Mouse (Mus musculus) neural tube, embryonic 12.5 days (tissue): ENCODE measurements at regions not wholly inside any gene's neighbourhood (a gene's known extent, or its start where the extent isn't known, plus 50 kb on each side); places are given as distances from the start of the nearest gene placed in this dataset.

Experiments used
- ATAC-seq: fragments of 200-750 bp; cut with Nextera tagmentation; 2 replicates; pipeline ENCODE4 v1.8.0; 2017; ENCODE audit warnings: low read depth, mild to moderate bottlenecking, moderate TSS enrichment, moderate library complexity; ENCODE audit not compliant: low FRiP score
- H3K27ac ChIP-seq: fragments of 300-500 bp; sonication (generic); 2 replicates; pipeline ENCODE4 v1.5.1; 2016
- H3K27me3 ChIP-seq: fragments of 300-500 bp; sonication (generic); replicated peaks from 2 replicates; pipeline ENCODE4 v1.6.1; 2016; ENCODE audit warnings: mild to moderate bottlenecking
- H3K36me3 ChIP-seq: fragments of 300-500 bp; sonication (generic); 2 replicates; pipeline ENCODE4 v1.6.1; 2016; ENCODE audit warnings: mild to moderate bottlenecking
- H3K4me1 ChIP-seq: fragments of 300-500 bp; sonication (generic); 2 replicates; pipeline ENCODE4 v1.6.1; 2016
- H3K4me2 ChIP-seq: fragments of 300-500 bp; sonication (generic); replicated peaks from 2 replicates; pipeline ENCODE4 v1.6.1; 2016; ENCODE audit warnings: mild to moderate bottlenecking
- H3K4me3 ChIP-seq: fragments of 300-500 bp; sonication (generic); 2 replicates; pipeline ENCODE4 v1.5.1; 2016
- H3K9ac ChIP-seq: fragments of 300-500 bp; sonication (generic); 2 replicates; pipeline ENCODE4 v1.6.1; 2016; ENCODE audit warnings: mild to moderate bottlenecking
- H3K9me3 ChIP-seq: fragments of 300-500 bp; sonication (generic); 2 replicates; pipeline ENCODE4 v1.6.1; 2016; ENCODE audit warnings: mild to moderate bottlenecking
- WGBS: fragments of 180-500 bp; shearing (Covaris S2); methylation state at CpG from one replicate; pipeline ENCODE4 v1.1.7; 2016; 5-methylcytosine and 5-hydroxymethylcytosine counted together

GRCm38 (mm10) chr12:92823090-92823786, 974.3 kb upstream of the Sel1l start:
- no peak for ATAC-seq
- Histone ChIP-seq H3K27me3 (no peaks in the 10 kb centered on the region), H3K4me3 (no peak overlapping the region), H3K4me2 (no peak overlapping the region), H3K27ac (no peak overlapping the region), H3K36me3 (no peaks in the 10 kb centered on the region), H3K9me3 (no peaks in the 10 kb centered on the region), H3K9ac (no peak overlapping the region), H3K4me1 (no peaks in the 10 kb centered on the region)
- 83% methylated on average over 10 of the region's 10 CpGs for WGBS

DNA sequence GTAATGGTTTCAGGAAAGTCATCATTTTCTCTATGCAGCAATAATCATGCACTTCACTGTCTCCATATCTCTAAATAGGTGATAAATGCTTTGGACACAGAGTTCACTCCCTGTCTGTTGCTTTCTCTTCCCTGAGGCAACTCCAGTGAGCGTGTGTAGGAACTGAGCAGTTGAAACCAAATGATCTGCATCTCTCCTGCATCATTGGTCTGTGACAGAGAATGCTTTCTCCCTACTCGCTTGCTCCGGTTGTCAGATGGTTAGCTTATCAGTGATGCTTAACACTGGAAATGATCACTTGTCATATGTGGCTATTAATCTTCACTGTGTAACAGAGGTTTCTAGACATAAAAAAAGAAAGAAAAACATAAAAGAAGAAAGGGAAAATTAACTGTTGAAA, 969.7 kb upstream of the Sel1l start:
- ATAC-seq, result no peak
- whole genome bisulfite sequencing, result 68% methylated on average over 3 of the region's 3 CpGs
- Histone ChIP-seq H3K9me3 (no peaks in the 10 kb centered on the region), H3K4me3 (no peak overlapping the region), H3K27me3 (no peaks in the 10 kb centered on the region), H3K36me3 (no peaks in the 10 kb centered on the region), H3K9ac (no peak overlapping the region), H3K27ac (no peak overlapping the region), H3K4me2 (no peak overlapping the region), H3K4me1 (no peaks in the 10 kb centered on the region)

GRCm38 (mm10) chr12:92801121-92801520, 952.2 kb upstream of the Sel1l start:
- H3K27me3 ChIP-seq, result no peaks in the 10 kb centered on the region
- no peaks in the 10 kb centered on the region for H3K4me1 ChIP-seq
- no peak overlapping the region for H3K4me3 ChIP-seq
- H3K9me3 ChIP-seq, result no peaks in the 10 kb centered on the region
- H3K4me2 ChIP-seq, result no peak overlapping the region
- H3K36me3 ChIP-seq, result no peaks in the 10 kb centered on the region
- H3K9ac ChIP-seq, result no peak overlapping the region
- ATAC-seq, result no peak
- H3K27ac ChIP-seq, result no peak overlapping the region
- WGBS, result 94% methylated on average over 1 of the region's 1 CpGs

GRCm38 (mm10) chr12:92783362-92783761, 934.4 kb upstream of the Sel1l start:
- Histone ChIP-seq H3K4me3 (no peak overlapping the region), H3K9ac (no peak overlapping the region), H3K4me1 (no peaks in the 10 kb centered on the region), H3K36me3 (no peaks in the 10 kb centered on the region), H3K27me3 (no peaks in the 10 kb centered on the region), H3K4me2 (no peak overlapping the region), H3K27ac (no peak overlapping the region), H3K9me3 (no peaks in the 10 kb centered on the region)
- ATAC-seq, result no peak
- WGBS, result 88% methylated on average over 1 of the region's 1 CpGs

DNA sequence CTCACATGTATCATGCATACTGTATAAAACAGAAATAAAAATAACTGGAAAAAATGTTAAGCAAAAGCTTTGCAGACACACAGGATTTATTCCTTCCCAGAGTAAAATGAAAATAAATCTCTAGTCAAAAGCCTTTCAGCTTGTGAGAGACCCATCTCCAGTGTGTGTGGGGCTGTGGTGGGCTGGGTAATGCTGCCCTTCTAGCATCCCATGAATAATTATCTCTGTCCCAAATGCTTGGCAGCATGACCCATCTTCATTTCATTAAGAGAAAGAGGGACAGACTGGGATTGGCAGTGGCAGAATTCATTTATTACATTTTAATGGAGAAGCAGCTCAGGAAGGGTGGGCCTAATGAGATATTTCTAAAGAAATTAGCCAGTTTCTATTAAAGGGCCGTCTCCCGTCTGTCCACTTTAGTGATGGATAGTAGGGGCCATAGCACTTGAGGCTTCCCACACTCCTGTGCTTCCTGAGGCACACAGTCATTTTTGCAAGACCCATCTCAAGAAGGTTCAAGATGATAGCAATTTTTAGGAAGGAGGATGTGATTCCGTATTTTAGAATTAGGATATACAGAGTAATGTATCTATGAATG, 930.8 kb upstream of the Sel1l start:
- 76% methylated on average over 3 of the region's 3 CpGs for WGBS
- H3K36me3 ChIP-seq, result no peaks in the 10 kb centered on the region
- no peak overlapping the region for H3K9ac ChIP-seq
- no peaks in the 10 kb centered on the region for H3K27me3 ChIP-seq
- ATAC-seq, result no peak
- no peak overlapping the region for H3K4me3 ChIP-seq
- H3K4me1 ChIP-seq, result no peaks in the 10 kb centered on the region
- no peaks in the 10 kb centered on the region for H3K9me3 ChIP-seq
- H3K27ac ChIP-seq, result no peak overlapping the region
- no peak overlapping the region for H3K4me2 ChIP-seq

DNA sequence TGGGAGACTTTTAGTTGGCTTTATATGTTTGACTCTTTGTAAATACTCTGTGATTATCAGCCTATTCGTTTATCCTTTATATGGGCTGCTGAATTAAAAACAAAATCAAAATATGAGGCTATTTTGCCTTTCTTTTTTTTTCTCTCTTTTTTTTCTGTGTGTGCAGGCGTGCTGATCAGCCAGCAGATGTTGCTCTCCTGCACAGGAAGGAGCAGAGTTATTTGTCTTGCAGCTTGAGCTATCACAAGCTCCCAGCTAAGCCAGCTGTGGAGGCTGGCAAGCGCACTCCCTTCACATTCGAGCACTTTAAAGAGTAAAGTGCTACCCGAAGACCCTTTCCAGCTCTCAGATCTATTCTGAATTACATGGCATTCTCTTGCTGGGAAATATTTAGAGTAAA, 926.7 kb upstream of the Sel1l start:
- no peak overlapping the region for H3K27ac ChIP-seq
- no peaks in the 10 kb centered on the region for H3K4me1 ChIP-seq
- H3K4me2 ChIP-seq, result no peak overlapping the region
- H3K9me3 ChIP-seq, result no peaks in the 10 kb centered on the region
- H3K4me3 ChIP-seq, result no peak overlapping the region
- WGBS, result 66% methylated on average over 5 of the region's 5 CpGs
- no peak overlapping the region for H3K9ac ChIP-seq
- no peak for ATAC-seq
- no peaks in the 10 kb centered on the region for H3K36me3 ChIP-seq
- no peaks in the 10 kb centered on the region for H3K27me3 ChIP-seq

- no peak overlapping the region for H3K9ac ChIP-seq
- no peak overlapping the region for H3K27ac ChIP-seq
- H3K4me2 ChIP-seq, result no peak overlapping the region
- no peaks in the 10 kb centered on the region for H3K36me3 ChIP-seq
- ATAC-seq, result no peak
- 95% methylated on average over 1 of the region's 1 CpGs for WGBS
- H3K4me1 ChIP-seq, result no peaks in the 10 kb centered on the region
- no peaks in the 10 kb centered on the region for H3K27me3 ChIP-seq
- H3K9me3 ChIP-seq, result no peaks in the 10 kb centered on the region
- no peak overlapping the region for H3K4me3 ChIP-seq
These were observed 899.6 kb upstream of the Sel1l start for GRCm38 (mm10) chr12:92748576-92748975.

DNA sequence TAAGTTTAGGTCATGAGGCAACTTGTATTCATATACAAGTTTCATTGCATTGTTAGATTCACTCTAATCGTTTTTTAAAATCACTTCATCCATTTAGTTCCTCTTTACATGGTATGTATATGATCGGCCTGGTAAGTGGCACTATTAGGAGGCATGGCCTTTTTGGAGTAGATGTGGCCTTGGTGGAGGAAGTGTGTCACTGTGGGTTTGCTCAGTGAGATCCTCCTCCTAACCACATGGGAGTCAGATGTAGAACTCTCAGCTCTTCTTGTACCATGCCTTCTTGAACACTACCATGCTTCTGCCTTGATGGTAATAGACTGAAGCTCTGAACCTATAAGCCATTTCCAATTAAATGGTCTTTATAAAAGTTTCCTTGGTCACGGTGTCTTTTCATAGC, 891.9 kb upstream of the Sel1l start:
- H3K9ac ChIP-seq, result no peak overlapping the region
- no peaks in the 10 kb centered on the region for H3K27me3 ChIP-seq
- no peak overlapping the region for H3K27ac ChIP-seq
- no peaks in the 10 kb centered on the region for H3K36me3 ChIP-seq
- no peak for ATAC-seq
- no peaks in the 10 kb centered on the region for H3K9me3 ChIP-seq
- no peak overlapping the region for H3K4me3 ChIP-seq
- 90% methylated on average over 3 of the region's 3 CpGs for WGBS
- no peak overlapping the region for H3K4me2 ChIP-seq
- no peaks in the 10 kb centered on the region for H3K4me1 ChIP-seq

- no peaks in the 10 kb centered on the region for H3K27me3 ChIP-seq
- no peaks in the 10 kb centered on the region for H3K4me1 ChIP-seq
- ATAC-seq, result no peak
- no peak overlapping the region for H3K27ac ChIP-seq
- WGBS, result 88% methylated on average over 3 of the region's 3 CpGs
- no peak overlapping the region for H3K4me2 ChIP-seq
- no peak overlapping the region for H3K9ac ChIP-seq
- H3K36me3 ChIP-seq, result no peaks in the 10 kb centered on the region
- H3K9me3 ChIP-seq, result no peaks in the 10 kb centered on the region
- H3K4me3 ChIP-seq, result no peak overlapping the region
These were observed 890.2 kb upstream of the Sel1l start for GRCm38 (mm10) chr12:92739196-92739595.

DNA sequence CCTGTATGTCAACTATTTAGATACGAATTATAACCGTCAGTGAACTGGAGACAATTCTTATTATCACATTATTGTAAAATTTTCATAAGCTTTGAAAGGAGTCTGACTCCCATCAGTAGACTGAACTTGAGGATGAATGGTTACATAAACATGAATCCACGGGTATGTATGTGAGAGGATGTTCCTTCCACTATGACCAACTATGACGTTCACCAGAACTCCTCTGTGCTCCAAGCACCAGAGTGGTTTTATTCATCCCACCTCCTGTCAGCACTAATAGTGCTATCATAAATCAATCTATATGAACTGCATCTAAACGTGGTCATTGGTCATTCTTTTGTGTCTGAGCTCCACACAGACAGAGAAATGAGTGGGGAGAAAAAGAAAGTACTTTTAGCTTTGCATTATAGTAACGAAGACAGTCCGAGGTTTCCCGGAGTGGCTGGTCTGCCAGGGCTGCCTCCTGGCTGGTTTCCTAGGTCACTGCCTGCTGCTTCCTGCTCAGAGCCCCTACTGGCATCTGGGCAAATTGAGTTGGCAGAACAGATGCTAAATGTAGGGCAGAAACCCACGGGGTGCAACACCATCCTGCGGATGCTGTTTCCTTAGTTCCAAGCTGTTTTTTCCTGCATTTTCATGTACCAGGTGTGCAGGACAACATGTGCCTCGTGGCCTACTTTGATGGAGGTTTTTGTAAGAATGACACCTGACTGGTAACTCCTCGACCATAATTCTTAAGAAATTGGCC, 888.8 kb upstream of the Sel1l start:
- Histone ChIP-seq H3K4me1 (no peaks in the 10 kb centered on the region), H3K9ac (no peak overlapping the region), H3K27ac (no peak overlapping the region), H3K36me3 (no peaks in the 10 kb centered on the region), H3K27me3 (no peaks in the 10 kb centered on the region), H3K9me3 (no peaks in the 10 kb centered on the region), H3K4me3 (no peak overlapping the region), H3K4me2 (no peak overlapping the region)
- 70% methylated on average over 12 of the region's 12 CpGs for WGBS
- no peak for ATAC-seq

DNA sequence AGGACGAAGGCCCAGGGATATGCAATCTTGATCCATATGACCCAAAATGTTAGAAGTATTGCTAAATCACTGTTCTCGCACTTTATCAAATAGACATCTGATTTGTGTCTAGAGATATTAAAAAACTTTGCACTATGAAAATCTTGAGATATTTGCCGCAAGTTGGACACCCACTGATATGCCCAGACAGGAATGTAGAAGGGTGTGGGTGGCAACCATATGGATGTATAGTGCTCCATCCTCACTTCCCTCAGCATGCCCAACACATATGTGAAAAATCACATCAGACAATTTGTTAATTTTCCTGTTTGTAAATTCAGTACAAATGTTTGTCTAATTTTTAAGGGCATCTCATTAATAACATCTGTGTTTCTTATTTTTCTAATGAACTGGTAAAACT, 874.1 kb upstream of the Sel1l start:
- Histone ChIP-seq H3K4me3 (no peak overlapping the region), H3K36me3 (no peaks in the 10 kb centered on the region), H3K9me3 (no peaks in the 10 kb centered on the region), H3K4me2 (no peak overlapping the region), H3K4me1 (no peaks in the 10 kb centered on the region), H3K9ac (no peak overlapping the region), H3K27me3 (no peaks in the 10 kb centered on the region), H3K27ac (no peak overlapping the region)
- 86% methylated on average over 3 of the region's 3 CpGs for whole genome bisulfite sequencing
- no peak for ATAC-seq

- no peak overlapping the region for H3K27ac ChIP-seq
- WGBS, result 93% methylated on average over 16 of the region's 16 CpGs
- H3K9me3 ChIP-seq, result no peaks in the 10 kb centered on the region
- H3K27me3 ChIP-seq, result no peaks in the 10 kb centered on the region
- H3K4me3 ChIP-seq, result no peak overlapping the region
- no peaks in the 10 kb centered on the region for H3K36me3 ChIP-seq
- no peaks in the 10 kb centered on the region for H3K4me1 ChIP-seq
- no peak for ATAC-seq
- H3K4me2 ChIP-seq, result no peak overlapping the region
- no peak overlapping the region for H3K9ac ChIP-seq
These were observed 864.5 kb upstream of the Sel1l start for GRCm38 (mm10) chr12:92713415-92713814.

DNA sequence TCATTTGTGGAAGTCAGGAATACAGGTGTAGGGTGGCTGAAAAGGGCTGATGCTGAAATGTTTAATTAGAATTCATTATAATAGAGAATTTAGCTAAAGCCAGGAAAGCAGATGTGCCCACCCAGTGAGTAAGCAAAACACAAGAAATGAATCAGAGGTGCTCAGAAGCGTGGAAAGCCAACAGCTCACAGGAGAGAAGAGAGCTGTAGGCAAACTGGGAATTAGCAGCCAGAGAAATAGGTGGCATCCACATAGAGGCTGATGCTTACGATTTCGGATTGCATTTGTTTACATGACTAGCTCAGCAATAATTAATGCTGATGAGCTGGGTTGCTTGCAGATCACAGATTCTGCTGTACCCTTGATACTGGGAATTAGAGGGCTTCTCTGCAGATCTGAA, 859.5 kb upstream of the Sel1l start:
- Histone ChIP-seq H3K4me1 (no peaks in the 10 kb centered on the region), H3K36me3 (no peaks in the 10 kb centered on the region), H3K9ac (no peak overlapping the region), H3K9me3 (no peaks in the 10 kb centered on the region), H3K27ac (no peak overlapping the region), H3K4me3 (no peak overlapping the region), H3K27me3 (no peaks in the 10 kb centered on the region), H3K4me2 (no peak overlapping the region)
- 54% methylated on average over 3 of the region's 3 CpGs for WGBS
- ATAC-seq, result no peak
